Mouse (Mus musculus) erythroblast, embryonic 14.5 days (primary cell): ENCODE results near the gene Cttnbp2nl.

Experiments
- GATA1 ChIP-seq: IDR thresholded peaks from 2 replicates; pipeline ENCODE4 v1.6.1; 2012; ENCODE audit warnings: low read length, inconsistent platforms, mixed read lengths
- TAL1 ChIP-seq: IDR thresholded peaks from 3 replicates; pipeline ENCODE4 v1.6.1; 2012; ENCODE audit warnings: low read length, inconsistent platforms, mixed read lengths

DNA sequence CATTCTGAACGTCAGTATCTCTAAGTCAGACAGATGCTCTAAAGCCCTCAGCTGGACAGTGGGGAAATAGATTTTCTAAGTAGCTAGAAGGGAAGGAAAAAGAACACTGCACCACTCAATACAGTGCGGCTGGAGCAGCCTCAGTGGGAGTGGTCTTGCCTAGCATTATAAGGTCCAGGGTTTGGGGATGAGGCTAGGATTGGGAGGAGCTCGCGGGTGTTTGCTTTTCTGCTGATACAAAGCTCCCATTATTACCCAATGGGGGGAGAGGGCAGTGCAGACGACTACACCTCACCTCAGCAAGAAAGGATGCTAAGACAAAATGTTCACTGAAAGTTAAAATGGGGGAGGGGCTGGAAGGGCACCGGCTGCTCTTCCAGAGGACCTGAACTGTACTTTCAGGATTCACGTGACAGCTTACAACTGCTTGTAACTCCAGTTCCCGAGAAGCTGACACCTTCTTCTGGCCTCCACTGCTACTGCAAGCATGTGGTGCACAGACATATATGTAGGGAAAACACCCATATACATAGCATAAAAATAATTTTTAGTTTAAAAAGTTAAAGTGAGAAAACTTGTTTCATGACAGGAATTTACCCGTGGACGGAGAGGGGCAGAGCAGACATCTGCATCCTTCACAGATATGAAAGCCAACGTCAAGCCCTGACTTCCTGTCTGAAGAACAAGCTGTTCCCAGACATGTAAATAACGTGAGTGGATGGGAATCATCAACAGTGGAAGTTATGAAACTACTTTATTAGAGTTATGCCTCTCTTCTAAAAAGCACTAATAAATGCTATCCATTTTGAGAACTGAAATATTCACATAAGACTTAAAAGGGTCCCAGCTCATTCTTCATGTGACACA, 32.9 kb downstream of the Cttnbp2nl start:
- no peak for TF ChIP-seq GATA1
- no peak for TF ChIP-seq TAL1
